Mouse (Mus musculus): ENCODE measurements around the gene Plcg2. TPM values are rescaled to one million over a fixed set of nuclear protein-coding genes. Genes with fewer than 3 reads are reported as not detected.

Gene Plcg2
- polyA plus RNA-seq, 1 experiment from 2014 or later = 3.5 TPM

- 27% methylated on average over 8 of the region's 8 CpGs for WGBS
- no peak overlapping the region for H3K9ac ChIP-seq (replicated peaks; ENCODE audit: low read depth)
- no peak overlapping the region for H3K4me3 ChIP-seq (ENCODE audit: low read depth, low read length)
- no peak overlapping the region for H3K4me2 ChIP-seq (replicated peaks; ENCODE audit: low read depth, low read length)
- no peak for DNase-seq (ENCODE audit: low spot score)
- no peaks in the 10 kb centered on the region for H3K4me1 ChIP-seq (ENCODE audit: insufficient read depth, low read depth, low read length)
- TF ChIP-seq CTCF (IDR thresholded peaks at IDR 0.05) = no peak
- no peak for TF ChIP-seq EP300 (IDR thresholded peaks at IDR 0.05)
- H3K27me3 ChIP-seq (replicated peaks; ENCODE audit: insufficient read depth, low read length) = no peaks in the 10 kb centered on the region
- H3K36me3 ChIP-seq (ENCODE audit: insufficient read depth, low read length) = no peaks in the 10 kb centered on the region
- no peaks in the 10 kb centered on the region for H3K9me3 ChIP-seq (ENCODE audit: low read length)
- no peak overlapping the region for H3K27ac ChIP-seq (ENCODE audit: low read length)
- no peak for ATAC-seq
These were observed 178.9 kb downstream of the Plcg2 start for GRCm38 (mm10) chr8:117677011-117677410.

- ATAC-seq = no peak
- Histone ChIP-seq H3K36me3 (ENCODE audit: insufficient read depth, low read length) (no peaks in the 10 kb centered on the region), H3K4me2 (replicated peaks; ENCODE audit: low read depth, low read length) (no peak overlapping the region), H3K27me3 (replicated peaks; ENCODE audit: insufficient read depth, low read length) (no peaks in the 10 kb centered on the region), H3K9ac (replicated peaks; ENCODE audit: low read depth) (no peak overlapping the region), H3K4me3 (ENCODE audit: low read depth, low read length) (no peak overlapping the region), H3K4me1 (ENCODE audit: insufficient read depth, low read depth, low read length) (no peaks in the 10 kb centered on the region), H3K9me3 (ENCODE audit: low read length) (no peaks in the 10 kb centered on the region), H3K27ac (ENCODE audit: low read length) (no peak overlapping the region)
- TF ChIP-seq EP300 (IDR thresholded peaks at IDR 0.05) = no peak
- TF ChIP-seq CTCF (IDR thresholded peaks at IDR 0.05) = no peak
- 80% methylated on average over 4 of the region's 4 CpGs for whole genome bisulfite sequencing
- no peak for DNase-seq (ENCODE audit: low spot score)
These were observed 180.6 kb downstream of the Plcg2 start for GRCm38 (mm10) chr8:117678650-117679049.

- Histone ChIP-seq H3K4me1 (ENCODE audit: insufficient read depth, low read depth, low read length) (no peaks in the 10 kb centered on the region), H3K36me3 (ENCODE audit: insufficient read depth, low read length) (no peaks in the 10 kb centered on the region), H3K27ac (ENCODE audit: low read length) (no peak overlapping the region), H3K9me3 (ENCODE audit: low read length) (no peaks in the 10 kb centered on the region), H3K4me2 (replicated peaks; ENCODE audit: low read depth, low read length) (no peak overlapping the region), H3K27me3 (replicated peaks; ENCODE audit: insufficient read depth, low read length) (no peaks in the 10 kb centered on the region), H3K9ac (replicated peaks; ENCODE audit: low read depth) (no peak overlapping the region), H3K4me3 (ENCODE audit: low read depth, low read length) (no peak overlapping the region)
- DNase-seq (ENCODE audit: low spot score) = no peak
- no peak for ATAC-seq
- TF ChIP-seq EP300 (IDR thresholded peaks at IDR 0.05) = no peak
- WGBS = 56% methylated on average over 10 of the region's 10 CpGs
These were observed 185.9 kb downstream of the Plcg2 start for GRCm38 (mm10) chr8:117683925-117684472.

- DNase-seq (ENCODE audit: low spot score) (no peak), ATAC-seq (no peak)
- H3K4me3 ChIP-seq (ENCODE audit: low read depth, low read length) = no peak overlapping the region
- H3K9ac ChIP-seq (replicated peaks; ENCODE audit: low read depth) = no peak overlapping the region
- 33% methylated on average over 11 of the region's 11 CpGs for WGBS
- no peaks in the 10 kb centered on the region for H3K4me1 ChIP-seq (ENCODE audit: insufficient read depth, low read depth, low read length)
- H3K9me3 ChIP-seq (ENCODE audit: low read length) = no peaks in the 10 kb centered on the region
- H3K36me3 ChIP-seq (ENCODE audit: insufficient read depth, low read length) = no peaks in the 10 kb centered on the region
- TF ChIP-seq EP300 (IDR thresholded peaks at IDR 0.05) (no peak), CTCF (IDR thresholded peaks at IDR 0.05) (no peak)
- H3K4me2 ChIP-seq (replicated peaks; ENCODE audit: low read depth, low read length) = no peak overlapping the region
- no peak overlapping the region for H3K27ac ChIP-seq (ENCODE audit: low read length)
- no peaks in the 10 kb centered on the region for H3K27me3 ChIP-seq (replicated peaks; ENCODE audit: insufficient read depth, low read length)
These were observed 186.4 kb downstream of the Plcg2 start for GRCm38 (mm10) chr8:117684504-117684903.

Small RNA genes lying within 50 kb of the gene (microRNA-seq; reads per million reads assigned to microRNA genes)
- gene Gm27361 (not detected), gene Mir7077 (not detected), gene Mir7078 (not detected)

Other genes with a start within 250 kb of the Plcg2 start
- 27.6 and 29.6 TPM in 2 replicates for gene Cmip, start 241.2 kb upstream of the Plcg2 start, polyA plus RNA-seq (2015; fragmentation: Nextera tagmentation; extraction: Ambion mirVana)
- 3.1 and 3.4 TPM in 2 replicates for gene Sdr42e1, start 175.4 kb downstream of the Plcg2 start, polyA plus RNA-seq (2015; fragmentation: Nextera tagmentation; extraction: Ambion mirVana)
- gene Hsd17b2, start 203.6 kb downstream of the Plcg2 start, polyA plus RNA-seq (2015; fragmentation: Nextera tagmentation; extraction: Ambion mirVana) = 0.16 and 0.24 TPM in 2 replicates

Measured in lung, postnatal 0 days (tissue).